Mouse (Mus musculus): ENCODE measurements around the gene Clic1.

The Clic1 gene

DNA sequence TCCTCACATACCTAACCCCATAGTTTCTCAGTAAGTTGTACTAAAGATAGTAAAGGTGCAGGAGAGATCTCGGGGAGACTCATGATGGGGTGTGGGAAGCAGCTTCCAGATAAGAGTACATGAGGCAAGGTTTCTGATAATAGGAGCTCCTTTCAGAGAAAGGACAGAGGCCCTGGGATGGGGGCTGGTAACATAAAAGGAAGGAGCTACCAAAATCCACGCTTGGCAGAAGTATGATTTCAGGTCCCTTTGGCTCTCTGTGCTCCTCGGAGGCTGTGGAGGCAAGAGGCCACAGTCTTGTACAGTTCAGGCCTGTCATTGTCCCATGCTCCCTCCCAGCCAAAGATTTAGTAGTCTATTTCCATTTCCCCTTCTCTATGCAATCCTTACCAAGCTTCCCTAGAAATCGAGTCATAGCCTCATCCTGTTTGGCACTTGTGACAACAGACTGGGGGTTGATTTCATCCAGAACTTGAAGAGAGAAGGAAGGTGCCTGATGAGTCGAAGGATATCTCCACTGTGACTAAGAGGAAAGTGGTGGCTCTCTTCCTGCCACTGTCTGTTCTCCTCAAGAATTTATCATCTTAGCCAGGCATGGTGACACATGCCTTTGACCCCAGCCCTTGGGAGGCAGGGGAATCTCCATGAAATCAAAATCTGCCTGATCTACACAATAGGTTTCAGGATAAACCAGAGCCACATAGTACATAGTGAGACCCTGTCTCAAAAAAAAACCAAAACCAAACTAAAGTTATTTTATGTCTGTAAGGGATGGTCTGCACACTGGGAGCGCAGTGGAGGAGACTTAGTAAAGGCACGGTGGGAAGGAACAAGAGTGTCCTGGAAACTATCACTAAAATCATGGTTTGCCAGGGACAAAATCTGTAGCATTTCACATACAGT, 4.6 kb upstream of the Clic1 start:
- no peak for DNase-seq (ENCODE audit: low spot score in 2 of 2)

DNA sequence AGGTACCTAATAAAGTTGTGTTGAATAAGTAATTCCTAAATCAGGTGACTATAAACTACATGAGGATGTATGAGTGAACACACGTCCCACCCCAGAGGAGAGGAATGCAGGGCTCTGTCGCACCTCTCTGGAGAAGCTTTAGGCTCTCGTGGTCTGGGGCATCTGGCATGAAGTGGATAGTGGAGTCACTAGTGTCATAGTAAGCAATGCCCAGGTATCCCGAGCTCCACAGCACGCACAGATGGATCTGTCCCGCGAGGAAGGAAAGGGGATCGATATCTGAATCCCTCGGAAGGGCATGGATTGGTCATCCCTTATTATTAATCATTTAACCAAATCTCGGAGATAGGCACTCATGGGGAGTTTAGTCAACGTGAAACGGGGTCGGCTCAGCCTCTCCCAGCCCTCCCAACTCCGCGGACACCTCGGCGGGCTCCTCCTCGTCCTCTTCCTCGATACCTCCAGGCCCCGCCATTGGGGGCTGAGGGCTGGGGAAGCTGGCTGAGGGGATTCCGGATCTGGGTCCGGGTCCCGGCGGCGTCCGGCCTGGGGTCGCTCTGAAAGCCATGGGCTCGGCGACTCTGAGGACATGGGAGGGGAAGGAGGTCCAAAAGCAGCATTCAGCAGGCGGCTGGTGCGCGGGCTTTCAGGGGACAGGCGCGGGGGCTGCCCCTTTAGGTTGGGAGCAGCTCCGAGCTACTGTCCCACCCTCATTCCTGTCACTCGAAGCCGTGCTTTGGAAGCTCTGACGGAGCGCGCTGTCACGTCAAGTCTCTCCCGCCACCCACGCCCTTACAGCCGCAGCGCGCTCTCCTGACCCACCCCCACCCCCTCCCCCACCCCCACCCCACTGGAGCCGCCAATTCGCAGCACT, 3.7 kb upstream of the Clic1 start:
- no peak for DNase-seq (ENCODE audit: low spot score in 2 of 2)

DNA sequence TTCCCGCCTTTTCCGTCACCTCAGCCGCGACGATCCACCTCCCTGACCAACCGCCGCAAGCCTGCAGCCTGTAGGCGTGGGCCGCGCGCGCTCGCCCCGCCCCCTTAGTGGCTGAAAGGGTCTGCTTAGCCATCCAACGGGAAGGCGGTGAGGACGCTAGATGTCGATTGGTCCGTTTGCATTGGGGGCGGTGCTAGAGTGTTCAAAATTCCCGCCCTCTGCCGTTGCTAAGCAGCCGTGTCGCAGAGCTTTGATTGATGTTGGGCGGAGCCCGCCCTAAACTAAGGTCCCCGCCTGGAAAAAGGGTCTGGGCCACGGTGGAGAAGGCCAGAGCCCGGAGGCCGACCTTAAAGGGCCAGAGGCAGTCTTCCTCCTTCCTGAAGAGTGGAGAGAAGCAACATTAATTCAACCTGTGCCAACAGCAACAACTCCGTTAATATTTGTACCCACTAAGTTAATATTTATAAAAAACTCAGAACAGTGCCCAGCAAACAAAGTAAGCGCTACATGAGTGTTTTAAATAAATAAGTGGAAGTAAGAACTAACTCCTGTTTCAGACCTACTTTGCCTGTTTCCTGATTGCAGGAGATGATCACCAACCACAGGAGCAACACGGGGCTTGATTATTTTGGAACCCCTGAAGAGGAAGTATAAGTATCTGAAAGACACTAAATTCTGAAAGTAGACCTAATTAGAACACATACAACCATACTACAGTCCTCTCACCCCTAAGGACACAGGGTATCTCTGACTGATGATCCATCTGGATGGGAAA, 2.9 kb upstream of the Clic1 start, which contains the start of gene Msh5:
Msh5 (minus strand) TSS at position 65 of the 775 bp plus-strand sequence.
- peak; percentile 95 to 96 for DNase-seq (ENCODE audit: low spot score in 2 of 2)

DNA sequence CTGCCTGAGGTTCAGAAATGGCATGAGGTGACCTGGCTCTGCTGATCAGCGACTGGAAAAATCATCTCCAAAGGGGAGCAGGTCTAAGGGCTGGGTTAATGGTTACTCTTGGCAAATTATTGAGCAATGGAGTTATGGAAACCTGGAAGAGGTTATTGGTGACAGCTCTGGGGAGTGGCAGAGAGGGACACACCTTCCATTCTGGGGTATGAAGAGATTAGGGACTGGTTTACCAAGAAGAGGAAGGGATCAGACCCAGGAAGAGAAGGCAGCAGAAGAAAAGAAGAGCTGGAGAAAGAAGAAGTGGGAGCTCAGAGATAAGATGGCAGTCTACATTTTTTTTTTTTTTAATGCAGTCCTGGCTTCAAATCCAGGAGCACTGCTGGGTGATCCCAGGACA, 2.1 kb upstream of the Clic1 start:
- no peak for DNase-seq (ENCODE audit: low spot score in 2 of 2)

DNA sequence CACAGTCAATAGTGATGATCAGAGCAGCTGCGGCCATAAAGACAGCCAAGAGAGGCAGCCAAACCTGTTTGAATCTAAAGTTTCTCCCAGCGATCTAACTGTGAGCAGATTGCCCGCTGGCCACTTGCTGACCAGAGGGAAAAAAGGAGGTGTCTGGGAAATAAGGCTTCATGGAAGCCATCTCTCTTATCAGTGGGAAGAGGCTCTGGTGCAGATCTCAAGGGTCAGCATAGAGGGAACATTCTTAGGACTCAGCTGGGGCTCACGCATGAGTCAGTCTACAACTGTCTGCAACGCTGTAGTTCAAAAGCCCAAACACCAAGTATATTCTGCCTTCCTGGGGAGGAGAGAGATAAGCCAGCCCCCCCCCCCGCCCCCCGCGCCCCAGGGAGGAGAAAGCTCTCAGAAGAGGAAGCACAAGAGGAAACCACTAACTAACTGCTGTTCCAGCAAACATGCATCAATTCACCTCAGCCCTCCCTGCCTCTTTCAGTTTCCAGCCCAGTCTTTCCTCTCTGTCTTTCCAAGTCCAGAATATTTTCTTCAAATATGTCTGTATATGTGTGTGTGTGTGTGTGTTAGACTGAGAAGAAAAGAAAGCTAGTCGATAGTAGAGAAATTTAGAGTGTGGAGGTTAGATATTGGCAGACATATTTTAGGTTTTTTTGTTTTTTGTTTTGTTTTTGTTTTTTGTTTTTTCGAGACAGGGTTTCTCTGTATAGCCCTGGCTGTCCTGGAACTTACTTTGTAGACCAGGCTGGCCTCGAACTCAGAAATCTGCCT, 1.4 kb upstream of the Clic1 start:
- no peak for DNase-seq (ENCODE audit: low spot score in 2 of 2)

DNA sequence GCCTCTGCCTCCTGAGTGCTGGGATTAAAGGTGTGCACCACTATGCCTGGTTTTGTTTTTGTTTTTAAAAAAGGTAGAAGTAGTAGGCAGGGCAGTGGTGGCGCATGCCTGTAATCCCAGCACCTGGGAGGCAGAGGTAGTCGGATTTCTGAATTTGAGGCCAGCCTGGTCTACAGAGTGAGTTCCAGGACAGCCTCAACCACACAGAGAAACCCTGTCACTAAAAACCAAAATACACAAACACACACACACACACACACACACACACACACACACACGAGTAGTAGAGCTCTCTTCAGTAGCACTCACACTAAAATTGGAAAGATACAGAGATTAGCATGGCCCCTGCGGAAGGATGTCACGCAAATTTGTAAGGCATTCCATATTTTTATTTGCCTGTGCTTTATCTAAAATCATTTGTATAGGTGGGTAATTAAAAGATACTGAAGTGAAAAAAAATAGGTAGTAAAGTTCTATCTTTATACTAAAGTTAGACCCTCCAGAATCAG, 780 bp upstream of the Clic1 start:
- DNase-seq (ENCODE audit: low spot score in 2 of 2): no peak

DNA sequence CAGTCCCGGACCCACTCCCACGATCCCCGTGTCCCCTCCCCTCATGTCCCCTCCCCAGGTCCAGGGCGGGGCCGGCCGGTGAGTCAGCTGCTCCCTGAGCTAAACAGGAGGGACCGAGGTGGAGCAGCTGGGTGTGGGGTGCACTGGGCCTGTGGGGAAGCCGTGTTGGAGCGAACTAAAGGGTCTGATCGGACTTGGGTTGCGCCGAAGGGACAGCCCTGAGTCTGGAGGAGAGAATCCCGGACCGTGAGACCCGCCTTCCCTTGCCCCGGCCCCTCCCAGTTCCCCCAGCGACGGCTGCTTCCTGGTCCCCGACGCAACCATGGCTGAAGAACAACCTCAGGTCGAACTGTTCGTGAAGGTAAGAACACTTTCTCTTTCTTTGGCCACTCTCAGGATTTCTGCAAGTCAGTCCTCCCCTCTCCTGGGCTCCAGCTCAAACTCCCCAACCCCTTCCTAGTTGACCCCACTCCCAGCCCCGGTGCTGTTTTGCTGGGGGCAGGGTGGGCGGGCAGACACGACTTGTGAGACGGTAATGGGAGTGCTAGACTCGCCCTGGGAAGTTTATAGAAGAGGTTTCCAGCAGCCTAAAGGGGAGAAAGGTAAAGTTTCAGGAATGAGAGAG, 472 bp downstream of the Clic1 start:
- DNase-seq (ENCODE audit: low spot score in 2 of 2): peak; percentile 53 to 60

DNA sequence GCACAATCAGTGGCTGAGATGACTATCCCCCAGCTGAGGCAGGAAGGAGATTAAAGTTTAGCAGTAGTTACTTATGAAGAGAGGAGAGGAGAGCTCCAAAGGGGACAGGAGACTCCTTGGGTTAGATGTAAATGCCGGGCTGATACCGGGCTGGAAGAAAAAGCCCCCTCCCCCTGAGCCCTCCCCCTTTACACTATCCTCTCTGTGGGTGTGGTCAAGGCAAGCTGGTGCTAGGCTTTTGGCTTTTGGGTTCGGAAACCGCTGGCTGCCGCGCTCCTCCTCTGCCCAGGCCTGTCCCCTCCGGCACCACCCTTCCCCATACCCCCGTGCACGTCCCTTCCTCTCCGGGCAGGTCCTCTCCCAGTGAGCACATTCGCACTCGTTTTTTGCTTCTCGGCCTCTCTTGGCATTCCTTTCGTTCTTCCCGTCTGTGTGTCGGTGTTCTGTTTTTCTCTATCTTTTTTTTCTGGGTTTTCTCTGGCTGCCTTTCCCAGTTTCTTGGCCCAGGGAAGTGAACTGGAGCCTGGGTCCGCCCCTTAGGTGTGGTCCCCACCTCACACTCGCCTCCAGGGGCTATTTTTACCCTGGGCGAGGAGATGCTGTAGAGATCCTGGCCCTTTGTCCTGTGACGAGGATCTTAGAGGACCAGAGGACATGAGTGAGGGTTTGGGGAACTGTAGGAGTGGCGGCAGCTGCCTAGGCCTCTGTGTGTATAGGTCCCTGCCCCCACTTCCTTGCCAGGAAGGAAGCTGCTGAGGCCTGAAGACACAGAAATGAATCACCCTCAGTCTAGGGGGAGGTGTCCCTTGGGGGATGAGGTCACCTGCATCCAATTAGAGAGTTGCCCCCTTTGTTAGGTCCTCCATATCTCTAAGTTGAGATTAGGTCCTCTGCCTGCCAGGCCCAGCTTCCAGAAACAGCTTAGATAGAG, 1.7 kb downstream of the Clic1 start:
- peak; percentile 82 to 89 for DNase-seq (ENCODE audit: low spot score in 2 of 2)

DNA sequence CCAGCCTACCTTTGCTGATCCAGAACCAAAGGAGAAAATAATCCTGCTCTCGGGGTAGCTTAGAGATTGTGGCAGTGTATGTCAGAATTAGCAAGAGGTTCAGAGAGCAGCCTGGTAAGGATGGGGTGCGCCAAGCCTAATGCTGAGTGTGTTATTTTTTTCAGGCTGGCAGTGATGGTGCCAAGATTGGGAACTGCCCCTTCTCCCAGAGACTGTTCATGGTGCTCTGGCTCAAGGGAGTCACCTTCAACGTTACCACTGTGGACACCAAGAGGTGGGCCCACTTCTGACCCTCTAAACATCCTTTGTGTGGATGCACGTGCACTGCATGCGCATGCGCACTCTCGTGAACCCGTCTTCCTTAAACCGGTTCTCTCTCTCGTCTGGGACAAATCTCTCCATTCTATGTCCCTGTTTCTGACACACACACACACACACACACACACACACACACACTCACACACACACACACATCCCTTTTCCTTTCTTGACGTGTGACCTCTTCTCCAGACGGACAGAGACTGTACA, 2.6 kb downstream of the Clic1 start:
- no peak for DNase-seq (ENCODE audit: low spot score in 2 of 2)

DNA sequence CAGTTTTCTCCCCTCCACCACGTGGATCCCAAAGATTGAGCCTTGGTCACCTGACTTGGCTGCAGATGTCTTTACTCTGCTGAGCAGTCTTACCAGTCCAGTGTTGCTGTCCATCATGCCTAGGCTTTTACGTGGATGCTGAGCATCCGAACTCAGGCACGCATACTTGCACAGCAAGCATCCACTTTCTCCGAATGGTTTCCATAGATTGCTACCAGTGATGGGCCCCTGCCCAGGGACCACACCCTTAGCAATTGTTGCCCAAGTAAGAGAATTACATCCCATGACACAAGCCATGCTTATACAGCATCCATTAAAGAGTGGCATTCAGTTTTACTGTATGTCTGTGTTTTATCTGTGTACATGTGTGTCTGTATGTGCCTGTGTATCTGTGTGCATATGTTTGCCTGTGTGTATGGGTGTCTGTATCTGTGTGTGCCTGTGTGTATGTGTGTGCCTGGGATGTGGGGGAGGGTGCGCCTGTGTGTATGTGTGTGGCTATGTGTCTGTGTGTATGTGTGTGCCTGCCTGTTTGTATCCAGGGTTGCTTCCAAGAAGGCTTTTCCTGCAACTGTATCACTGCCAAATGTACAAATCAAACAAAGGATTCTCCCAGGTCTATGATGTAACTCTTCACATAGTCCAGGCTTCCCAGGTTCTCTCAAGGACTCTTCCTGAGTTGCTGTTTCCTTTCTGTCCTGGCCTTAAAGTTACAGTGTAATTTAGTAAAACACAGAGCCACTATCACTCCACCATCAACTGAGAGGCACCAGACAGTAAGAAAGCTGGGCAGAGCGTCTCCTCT, 6.1 kb downstream of the Clic1 start:
- DNase-seq (ENCODE audit: low spot score in 2 of 2): no peak

DNA sequence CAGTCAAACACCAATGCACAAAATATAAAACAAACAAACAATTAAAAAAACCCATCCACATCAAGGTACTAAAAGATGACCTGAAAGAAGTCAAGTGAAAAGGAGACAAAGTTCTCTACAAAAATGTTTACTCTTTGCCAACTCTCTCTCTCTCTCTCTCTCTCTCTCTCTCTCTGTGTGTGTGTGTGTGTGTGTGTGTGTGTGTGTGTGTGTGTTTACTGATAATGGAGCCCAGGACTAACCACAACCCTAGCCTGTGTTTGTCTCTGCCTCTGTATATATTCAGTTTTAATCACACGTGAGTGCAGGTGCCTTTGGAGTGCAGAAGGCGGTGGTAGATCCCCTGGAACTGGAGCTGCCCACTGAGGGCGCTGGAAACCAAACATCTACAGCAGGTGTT, 7.3 kb downstream of the Clic1 start:
- DNase-seq (ENCODE audit: low spot score in 2 of 2): no peak

DNA sequence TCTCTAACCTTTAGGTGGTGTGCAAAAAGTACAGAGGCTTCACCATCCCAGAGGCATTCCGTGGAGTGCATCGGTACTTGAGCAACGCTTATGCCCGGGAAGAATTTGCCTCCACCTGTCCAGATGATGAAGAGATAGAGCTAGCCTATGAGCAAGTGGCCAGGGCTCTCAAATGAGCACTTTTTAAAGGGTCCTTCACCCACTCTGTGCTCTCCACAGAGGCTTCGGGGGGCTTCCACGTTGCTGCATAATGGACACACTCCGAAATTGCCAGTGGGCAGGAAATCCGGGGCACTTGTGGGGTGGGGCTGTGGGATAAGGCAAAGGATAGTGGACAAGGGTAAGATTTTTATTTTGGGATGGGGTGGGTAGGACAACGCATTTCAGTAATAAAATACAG, 8.6 kb downstream of the Clic1 start:
- no peak for DNase-seq (ENCODE audit: low spot score in 2 of 2)

DNA sequence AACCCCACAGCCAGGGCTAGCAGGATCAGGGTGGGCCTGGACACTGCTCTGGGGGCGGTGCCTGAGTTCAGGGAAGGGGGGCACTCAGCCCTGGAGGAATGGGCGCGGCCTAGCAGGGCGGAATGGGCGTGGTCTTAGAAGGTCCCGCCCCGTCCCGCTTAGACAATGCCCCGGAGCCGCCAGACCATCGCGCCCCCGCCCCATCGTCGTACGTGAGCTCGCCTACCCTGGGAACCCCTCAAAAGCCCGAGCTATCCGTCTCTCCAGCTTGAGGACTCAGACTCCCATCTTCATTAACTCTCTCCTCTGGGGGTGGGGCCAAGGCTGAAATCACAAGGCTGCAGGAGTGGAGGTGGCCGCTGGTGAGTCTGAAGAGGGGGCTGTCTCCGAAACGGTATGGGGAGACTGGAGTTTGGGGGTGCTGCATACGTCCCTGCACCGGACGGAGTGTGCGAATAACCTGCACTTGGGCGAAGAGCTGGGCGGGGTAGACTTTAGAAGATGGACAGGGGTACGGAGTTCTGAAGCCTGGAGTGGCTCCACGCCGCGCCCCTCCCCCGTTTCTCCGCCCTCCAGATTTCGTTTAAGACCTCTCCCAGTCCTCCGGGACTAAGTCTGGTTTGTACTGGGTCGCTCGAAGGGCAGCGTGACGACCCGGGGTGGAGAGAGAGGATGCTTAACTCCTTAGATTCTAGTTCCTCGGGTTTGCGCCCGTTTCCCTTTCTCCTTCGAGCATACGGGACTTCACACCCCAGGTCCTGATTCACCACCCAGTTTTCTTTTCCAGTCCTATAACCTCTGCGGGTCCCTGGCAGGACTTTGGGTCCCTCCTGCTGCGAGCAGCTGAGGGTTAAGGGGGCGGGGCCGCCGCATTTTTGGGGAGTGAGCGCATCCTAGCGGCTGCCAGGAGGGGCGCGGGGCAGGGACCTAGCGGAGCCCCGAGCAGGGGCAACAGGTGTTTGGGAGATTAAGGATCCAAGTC, 9.4 kb downstream of the Clic1 start, which contains the start of gene Ddah2:
Ddah2 (plus strand) TSS at position 125 of the 982 bp plus-strand sequence.
- peak; percentile 72 to 86 for DNase-seq (ENCODE audit: low spot score in 2 of 2)

DNA sequence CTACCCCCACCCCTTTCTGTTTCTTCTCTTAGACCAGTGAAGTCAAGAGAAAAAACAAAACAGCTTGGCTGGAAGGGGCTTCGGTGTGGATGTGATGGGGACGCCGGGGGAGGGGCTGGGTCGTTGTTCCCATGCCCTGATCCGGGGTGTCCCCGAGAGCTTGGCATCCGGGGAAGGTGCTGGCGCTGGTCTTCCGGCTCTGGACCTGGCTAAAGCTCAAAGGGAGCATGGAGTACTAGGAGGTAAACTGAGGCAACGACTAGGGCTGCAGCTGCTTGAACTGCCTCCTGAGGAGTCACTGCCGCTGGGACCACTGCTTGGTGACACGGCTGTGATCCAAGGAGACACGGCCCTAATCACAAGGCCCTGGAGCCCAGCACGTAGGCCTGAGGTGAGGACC, 10.3 kb downstream of the Clic1 start:
- no peak for DNase-seq (ENCODE audit: low spot score in 2 of 2)

DNA sequence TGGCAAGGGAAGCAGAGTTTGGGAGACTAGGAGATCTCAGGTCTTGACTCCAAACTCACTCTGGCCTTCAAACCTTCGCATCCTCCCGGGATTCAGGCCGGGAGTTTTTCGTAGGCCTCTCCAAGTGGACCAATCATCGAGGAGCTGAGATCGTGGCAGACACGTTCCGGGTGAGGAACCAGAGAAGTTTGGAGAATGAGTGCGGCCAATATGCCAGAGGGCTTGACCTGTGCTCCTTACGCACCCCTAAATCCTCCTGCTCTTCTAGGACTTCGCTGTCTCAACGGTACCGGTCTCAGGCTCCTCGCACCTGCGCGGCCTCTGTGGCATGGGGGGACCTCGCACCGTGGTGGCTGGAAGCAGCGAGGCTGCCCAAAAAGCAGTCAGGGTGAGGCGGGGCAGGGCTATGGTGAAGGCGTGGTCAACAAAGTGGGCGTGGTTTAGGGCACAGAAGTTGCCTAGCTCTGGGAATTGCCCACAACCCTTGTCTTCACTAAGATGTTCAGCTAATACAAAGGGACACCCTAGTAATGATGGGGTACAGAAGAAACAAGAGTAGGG, 11.1 kb downstream of the Clic1 start:
- DNase-seq (ENCODE audit: low spot score in 2 of 2): no peak

DNA sequence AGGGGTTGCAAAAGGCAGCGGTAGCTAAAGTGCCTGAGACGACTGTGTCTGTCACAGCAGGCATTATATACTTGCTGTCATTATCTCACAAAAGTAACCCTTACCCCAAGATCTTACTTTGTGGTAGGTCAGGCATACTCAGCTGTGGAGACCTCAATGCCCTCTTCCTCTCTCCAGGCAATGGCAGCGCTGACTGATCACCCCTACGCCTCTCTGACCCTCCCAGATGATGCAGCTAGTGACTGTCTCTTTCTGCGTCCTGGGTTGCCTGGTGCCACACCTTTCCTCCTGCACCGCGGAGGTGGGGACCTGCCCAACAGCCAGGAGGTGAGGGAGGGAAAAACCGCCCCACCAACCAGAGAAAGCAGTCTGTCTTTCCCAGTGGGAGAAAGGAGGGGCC, 11.5 kb downstream of the Clic1 start:
- DNase-seq (ENCODE audit: low spot score in 2 of 2): no peak

DNA sequence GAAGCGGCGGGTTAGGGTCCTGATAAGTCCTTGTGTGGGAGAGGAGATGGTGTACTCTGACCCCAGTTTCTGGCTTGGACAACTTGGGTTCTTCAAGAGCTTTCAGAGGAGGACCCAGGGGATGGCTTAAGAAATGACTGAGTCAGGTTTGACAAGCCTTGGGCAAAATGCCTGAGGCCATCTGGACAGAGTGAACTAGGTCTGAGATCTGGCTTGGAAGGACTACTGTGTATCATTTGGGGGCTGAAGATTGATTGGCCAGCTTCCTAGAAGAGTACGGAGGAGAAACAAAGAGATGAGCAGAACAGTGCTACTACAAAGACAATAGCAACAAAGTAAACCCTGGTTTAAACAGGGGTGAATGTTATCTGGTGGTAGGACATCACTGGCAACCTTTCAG, 13.7 kb downstream of the Clic1 start:
- DNase-seq (ENCODE audit: low spot score in 2 of 2): no peak

All from natural killer cell, adult 2 months (primary cell).